Mouse (Mus musculus): ENCODE measurements around the gene Ly6g5c. TPM values are rescaled to one million over a fixed set of nuclear protein-coding genes. Genes with fewer than 3 reads are reported as not detected.
"Not testable (repeated sequence)": the region's sequence is repeated elsewhere in the genome, so short reads cannot be mapped to it uniquely, and the experiment has no call there.

Ly6g5c gene
- total RNA-seq, 2 experiments from 2014 or later = not detected

DNA sequence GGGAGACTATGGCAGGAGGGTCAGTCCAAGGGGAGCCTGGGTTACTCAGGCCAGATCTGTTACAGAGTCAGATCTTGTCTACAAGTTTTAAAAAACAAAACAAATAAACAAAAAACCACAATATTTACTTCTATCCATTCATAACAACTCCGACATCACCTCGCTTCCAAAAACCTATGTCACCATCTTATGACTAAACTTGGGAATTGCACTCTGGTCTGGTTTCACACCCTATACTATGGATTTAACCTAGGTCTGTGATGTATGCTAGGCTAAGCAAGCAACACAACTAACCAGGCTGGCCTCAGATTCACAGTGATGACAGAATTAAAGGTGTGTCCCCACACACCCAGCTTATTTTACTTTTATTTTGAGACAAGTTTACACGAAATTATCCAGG is 1.6 kb upstream of the Ly6g5c start:
- DNase-seq (ENCODE audit: low spot score in 2 of 2) = no peak

DNA sequence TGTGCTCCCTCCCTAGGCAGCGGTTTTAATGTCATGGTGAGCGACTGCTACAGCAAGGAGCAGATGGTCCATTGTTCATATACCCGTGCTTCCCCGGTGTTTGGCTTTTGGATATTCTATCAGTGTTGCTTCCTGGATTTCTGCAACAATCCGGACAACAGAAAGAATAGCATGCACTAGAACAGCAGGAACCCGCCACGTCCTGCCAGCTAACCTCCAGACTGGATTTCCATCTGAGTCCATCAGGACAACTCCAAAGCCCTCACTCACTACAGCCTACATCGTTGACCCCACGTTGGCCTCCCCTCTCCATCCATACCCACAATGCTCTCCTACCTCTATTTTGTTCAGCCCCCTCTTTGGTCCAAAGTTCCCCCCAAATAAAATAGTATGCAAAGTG is 3.7 kb downstream of the Ly6g5c start:
- DNase-seq (ENCODE audit: low spot score in 2 of 2) = no peak

DNA sequence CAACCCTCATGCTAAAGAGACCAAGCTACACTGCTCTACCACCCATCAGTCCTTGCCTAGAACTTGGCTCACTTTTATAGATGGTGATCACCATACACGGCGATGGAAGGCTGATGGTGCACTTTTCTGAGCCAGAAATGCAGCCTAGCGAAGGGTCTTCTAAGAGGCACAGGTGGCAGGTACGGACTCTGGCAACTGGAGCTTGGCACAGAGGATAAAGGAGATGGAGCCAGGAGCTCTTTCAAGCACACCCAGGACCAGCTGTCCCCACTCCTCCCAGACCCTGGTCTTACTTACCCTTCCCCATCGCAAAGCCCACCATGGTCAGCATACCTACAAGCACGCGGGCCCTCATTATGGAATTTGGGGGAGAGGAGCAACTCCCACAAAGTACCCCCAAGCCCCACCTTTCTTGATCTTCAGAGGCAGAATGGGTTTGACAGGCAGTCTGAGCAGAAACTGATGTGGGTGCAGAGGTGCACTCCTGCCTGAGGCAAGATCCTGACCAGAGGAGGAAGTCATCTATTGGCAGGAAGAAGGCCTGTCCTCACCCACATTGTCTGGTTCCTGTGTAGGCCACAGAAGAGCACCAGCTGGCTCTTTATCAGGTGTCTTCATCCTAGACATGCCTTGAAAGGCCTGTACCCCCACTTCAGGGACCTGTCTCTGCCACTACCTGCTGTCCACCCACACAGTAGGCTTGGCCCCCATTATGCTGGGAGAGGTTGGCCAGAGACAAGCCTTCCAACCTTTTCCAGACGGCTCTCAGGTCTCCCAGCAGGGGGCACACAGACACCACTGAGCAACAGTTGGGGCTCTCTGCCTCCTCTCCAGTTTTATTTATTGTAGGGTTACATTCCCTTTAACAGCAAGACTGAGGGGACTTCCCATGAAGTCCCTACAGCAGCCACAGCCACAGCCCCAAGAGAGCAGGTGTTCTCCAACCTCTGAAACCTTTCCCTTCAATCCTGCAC is 7.3 kb downstream of the Ly6g5c start, which contains the start of gene Ly6g5b:
TSS of gene Ly6g5b (minus strand) at position 383 of the 974 bp plus-strand sequence.
- no peak for DNase-seq (ENCODE audit: low spot score in 2 of 2)

DNA sequence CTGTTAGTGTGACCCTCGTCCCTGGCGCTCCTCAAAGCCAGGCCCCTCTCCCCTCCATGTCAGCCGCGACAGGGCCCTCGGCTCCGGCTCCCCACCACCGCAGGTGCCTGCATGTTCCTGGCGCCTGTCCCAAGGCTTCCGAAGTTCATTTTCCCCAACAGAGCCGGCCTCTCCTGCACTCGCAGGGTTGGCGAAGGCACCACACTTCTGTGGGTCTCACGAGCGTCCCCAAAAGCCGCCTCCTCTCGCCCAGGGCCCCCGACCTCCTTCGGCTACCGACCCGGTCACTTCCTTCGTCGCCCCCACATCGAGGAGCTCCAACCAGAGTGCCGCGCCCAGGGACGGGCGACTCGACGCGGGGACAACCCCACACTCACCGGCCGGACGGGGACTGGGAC is 12.7 kb downstream of the Ly6g5c start:
- no peak for DNase-seq (ENCODE audit: low spot score in 2 of 2)

DNA sequence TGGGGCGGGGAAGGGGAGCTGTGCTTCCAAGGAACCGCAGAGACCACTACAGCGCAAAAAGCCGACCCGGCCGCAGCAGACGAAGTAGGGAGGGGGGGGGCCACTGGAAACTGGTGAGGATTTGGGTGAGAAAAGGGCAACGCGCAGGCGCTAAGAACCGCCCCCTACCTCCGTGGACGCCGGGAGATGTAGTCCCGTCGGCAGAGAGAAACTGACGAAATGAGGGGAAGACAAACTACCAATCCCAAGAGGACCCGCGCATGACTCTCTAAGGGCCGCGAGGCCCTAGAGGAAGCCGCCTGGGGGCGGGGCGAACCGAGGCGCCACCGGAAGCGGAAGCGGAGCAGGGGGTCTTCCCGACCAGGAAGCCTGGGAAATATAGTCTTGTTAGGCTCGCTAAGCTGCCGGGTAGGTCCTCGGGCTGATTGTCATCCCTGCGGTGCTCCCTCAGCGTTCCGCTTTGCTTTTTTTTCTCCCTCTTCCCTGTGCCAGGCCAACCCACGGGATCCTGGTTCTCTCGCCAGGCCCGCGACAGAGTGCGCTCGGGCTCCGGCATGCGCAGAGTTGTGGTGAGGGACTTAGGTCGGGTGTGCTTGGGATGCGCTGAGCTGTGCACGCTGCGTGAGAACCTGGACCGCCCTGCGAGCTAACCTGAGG is 13.2 kb downstream of the Ly6g5c start, which contains the start of gene Gpank1:
TSS of gene Gpank1 (plus strand) at position 313 of the 657 bp plus-strand sequence.
- peak; percentile 92 to 94 for DNase-seq (ENCODE audit: low spot score in 2 of 2)

DNA sequence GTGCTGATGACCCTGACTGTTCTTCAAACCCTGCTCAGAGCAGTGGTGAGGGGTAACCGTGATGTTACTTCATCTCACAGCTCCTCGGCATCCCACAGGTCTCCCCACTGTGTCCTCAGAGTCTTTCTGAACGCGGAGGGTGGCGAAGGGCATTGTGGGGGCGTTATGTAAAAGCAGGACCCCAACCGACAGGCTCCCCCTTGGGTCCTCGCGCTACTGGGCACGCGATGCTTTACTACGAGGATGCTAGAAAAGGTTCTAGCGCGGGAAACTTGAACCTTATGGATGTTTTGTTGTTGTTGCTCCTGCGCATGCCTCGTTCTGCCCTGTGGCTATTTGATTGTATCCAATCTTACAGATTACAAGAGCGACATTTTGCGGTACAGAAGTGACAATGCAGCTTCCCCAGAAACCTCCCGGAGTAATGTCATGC is 13.8 kb downstream of the Ly6g5c start, which contains the start of gene Csnk2b:
TSS of gene Csnk2b (minus strand) at position 183 of the 433 bp plus-strand sequence.
- DNase-seq (ENCODE audit: low spot score in 2 of 2) = no peak

DNA sequence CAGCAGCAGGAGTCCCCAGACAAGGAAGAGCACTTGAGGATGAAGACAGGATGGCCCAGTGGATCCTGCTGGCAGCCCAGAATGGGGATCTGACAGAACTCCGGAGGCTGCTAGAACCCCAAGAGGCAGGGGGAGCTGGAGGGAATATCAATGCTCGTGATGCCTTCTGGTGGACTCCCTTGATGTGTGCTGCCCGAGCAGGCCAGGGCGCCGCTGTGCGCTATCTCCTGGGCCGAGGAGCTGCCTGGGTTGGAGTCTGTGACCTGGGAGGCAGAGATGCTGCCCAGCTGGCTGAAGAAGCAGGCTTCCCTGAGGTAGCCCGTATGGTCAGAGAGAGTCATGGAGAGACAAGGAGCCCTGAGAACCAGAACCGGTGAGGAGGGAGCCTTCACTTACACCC is 15.2 kb downstream of the Ly6g5c start:
- not testable (repeated sequence) for DNase-seq (ENCODE audit: low spot score in 2 of 2)

DNA sequence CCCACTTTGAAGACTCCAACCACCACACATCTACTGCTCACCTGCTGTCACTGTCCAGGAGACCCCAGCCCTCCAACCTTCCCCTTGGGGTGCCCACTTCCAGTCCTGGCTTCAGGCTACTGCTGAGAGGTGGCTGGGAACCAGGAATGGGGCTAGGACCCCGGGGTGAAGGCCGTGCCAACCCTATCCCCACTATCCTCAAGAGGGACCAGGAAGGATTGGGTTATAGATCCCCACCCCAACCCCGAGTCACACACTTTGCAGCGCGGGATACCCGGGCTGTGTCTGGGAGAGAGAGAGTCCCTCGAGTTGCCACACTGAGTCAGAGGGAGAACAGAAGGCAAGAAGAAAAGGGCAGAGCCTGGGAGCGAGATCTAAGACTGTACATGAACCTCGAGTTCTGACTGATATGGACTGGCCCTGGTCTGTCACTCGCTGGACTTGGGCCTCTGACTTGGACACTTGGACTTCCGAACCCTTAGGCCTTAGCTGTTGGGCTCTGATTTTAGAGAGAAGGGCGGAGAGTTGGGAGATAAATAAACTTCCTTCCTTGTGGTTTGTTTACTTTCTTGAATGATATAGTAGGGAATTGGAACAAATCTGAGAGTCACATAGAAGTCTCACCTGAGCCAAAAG is 16.3 kb downstream of the Ly6g5c start:
- DNase-seq (ENCODE audit: low spot score in 2 of 2) = not testable (repeated sequence)

DNA sequence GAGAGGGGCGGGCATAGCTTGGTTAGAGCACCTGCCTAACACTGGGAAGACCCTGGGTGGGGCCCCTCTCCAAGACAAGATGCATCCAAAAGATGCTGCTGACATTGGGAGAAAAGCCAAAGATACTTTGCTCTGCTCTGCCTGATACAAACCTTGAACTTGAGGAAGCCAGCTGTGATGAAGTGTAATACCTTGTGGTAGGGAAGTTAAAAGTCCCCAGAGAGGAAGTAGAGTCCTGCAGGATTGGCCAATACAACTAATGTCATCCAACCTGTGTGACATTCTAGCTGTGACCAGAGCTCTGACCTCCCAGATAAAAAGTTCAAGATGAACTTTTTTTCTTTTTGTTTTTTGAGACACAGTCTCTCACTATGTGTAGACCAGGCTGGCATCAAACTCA is 17.0 kb downstream of the Ly6g5c start:
- DNase-seq (ENCODE audit: low spot score in 2 of 2) = no peak

DNA sequence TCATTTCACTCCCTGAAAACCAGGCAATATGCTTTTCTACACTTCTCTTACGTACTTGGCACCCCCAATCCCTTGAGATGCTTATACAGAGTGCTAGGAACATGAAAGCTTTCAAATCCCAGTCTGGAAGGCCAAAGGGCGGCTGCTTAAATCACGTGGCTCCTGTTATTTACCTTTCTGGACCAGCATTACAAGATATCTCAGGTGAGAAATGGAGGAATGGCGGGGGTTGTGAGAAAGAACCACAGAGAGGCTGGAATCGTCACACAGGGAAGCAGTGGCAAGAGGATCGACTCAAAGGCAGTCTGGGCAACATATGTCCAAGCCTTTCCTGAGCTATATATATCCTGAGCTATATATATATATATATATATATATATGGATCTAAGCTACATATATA is 17.5 kb downstream of the Ly6g5c start:
- no peak for DNase-seq (ENCODE audit: low spot score in 2 of 2)

DNA sequence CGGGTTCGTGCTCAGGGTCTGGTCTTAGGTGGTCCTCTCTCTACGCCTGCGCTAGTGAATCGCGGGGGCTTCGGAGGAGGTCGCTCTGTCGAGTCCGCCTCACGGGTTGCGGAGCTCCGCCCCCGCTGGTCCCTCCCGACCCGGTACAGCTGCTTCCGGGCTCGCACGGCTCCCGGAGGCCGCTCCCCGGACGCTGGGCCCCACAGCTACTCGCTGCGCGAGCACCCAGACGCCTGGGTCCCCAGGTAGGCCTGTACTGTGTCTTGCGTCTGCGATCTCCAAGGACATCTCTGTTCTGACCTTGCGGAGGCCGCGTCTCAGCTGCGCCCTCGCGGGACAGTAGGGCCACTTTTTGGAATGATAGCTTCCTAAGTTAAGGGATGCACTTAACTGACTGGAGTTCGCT is 18.1 kb downstream of the Ly6g5c start, which contains the start of gene D17H6S53E:
TSS of gene D17H6S53E (plus strand) at position 168 of the 406 bp plus-strand sequence.
- peak; percentile 72 to 76 for DNase-seq (ENCODE audit: low spot score in 2 of 2)

DNA sequence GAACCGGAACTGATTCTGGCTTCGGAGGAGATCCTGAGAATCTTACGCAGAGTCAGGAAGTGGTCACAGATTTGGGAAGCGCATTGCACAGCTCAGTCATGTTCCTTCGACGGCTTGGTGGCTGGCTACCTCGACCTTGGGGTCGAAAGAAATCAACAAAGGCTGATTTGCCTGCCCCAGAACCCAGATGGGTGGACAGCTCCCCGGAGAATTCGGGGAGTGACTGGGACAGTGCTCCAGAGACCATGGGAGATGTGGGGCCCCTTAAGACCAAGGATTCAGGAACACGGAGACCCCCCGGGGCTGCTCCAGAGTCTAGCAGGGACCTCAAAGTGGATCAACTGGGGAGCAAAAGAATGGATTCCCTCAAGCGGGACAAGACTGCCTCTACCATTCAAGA is 18.9 kb downstream of the Ly6g5c start:
- no peak for DNase-seq (ENCODE audit: low spot score in 2 of 2)

DNA sequence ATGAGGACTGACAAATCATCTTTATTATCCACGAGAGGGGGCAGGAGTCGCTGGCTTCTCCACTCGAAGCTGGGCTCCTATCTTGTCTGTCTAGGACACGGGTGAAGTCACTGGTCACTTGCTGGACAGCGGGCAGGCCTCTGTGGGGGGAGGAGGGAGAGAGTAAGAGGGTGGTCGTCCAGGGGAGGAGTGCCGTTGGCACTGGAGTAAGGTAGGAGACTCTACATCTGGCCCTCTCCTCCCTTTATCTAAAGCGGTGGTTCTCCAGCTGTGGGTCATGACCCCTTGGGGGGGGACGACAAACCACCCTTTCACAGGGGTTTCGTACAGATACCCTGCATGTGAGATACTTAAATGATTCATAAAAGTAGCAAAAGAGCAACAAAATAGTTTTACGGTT is 20.9 kb downstream of the Ly6g5c start:
- no peak for DNase-seq (ENCODE audit: low spot score in 2 of 2)

DNA sequence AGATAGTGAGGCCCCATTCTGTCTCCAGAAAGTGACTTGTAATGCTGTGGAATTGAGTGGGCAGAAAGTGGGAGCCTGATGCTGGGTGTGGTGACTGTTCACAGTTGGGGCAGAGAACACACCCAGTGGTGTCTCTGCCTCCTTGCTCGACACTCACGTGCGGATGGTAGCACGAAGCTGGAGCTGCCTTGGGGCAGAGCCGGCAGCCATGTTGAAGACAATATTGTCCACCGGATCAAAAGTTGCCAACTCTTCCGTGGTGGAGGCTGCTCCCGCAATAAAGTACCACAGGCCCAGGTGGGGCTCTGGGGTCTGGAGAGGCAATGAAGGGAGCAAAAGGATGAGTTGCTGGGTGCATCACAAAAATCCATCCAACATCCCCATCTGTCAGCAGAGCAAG is 23.0 kb downstream of the Ly6g5c start:
- DNase-seq (ENCODE audit: low spot score in 2 of 2) = no peak

DNA sequence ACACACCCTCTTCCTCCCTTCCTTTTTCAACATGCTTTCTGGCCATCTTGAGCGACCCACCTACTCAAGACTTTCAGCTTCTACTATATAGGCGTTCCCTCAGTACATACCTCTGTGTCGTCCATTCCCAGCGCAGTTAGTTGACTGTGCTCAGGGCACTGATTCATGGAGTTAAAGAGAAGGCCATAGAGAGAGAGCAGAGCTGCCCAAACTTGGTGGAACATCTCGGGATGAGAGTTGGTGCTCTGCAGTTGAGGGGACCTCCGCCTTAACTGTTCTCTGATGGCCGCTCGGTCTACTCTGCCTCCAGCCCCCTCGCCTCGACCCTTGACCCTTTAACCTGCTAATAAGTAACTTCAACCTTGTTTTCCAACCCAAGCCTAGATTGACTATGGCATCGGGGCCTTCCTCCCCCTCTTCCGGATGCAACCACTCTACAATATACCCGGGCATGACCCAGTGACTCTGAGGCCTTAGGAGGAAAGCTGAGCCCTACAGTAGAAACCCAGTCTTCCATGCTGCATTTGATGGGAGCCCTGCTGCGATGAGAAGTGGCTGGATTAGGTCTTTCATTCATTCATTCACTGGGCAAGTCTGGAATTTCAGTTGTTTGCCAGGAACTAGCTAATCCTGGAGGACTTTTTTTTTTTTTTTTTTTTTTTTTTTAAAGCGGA is 23.6 kb downstream of the Ly6g5c start, which contains the start of gene Apom:
TSS of gene Apom (minus strand) at position 551 of the 674 bp plus-strand sequence.
- DNase-seq (ENCODE audit: low spot score in 2 of 2) = no peak

DNA sequence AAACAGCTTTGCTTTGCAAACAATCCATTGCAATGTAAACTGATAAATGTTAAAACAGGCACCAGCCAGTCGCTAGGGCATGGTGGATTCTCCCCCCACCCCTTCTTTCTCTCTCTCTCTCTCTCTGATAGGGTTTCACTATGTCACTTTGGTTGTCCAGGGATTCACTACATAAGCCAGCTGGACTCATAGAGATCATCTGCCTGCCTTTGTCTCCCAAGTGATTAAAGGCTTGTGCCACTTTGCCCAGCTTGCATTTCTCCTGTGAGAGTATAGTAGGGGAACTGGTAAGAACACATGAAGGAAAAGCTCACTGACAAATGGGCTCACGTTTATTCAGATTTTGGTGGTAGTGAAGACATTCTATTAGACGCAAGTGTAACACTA is 24.1 kb downstream of the Ly6g5c start:
- DNase-seq (ENCODE audit: low spot score in 2 of 2) = no peak

DNA sequence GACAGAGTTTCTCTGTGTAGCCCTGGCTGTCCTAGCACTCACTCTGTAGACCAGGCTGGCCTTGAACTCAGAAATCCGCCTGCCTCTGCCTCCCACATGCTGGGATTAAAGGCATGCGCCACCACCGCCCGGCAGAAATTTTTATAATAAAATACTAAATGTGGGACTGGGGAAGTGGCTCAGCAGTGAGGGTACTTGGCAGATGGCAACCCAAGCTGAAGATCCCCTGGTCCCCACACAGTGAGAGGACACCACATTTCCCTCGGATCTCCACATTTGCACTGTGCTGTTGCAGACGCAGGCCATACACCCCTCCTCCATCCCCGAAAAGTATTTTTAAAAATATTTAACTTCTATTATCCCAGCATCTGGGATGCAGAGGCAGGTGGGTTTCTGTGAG is 25.4 kb downstream of the Ly6g5c start:
- no peak for DNase-seq (ENCODE audit: low spot score in 2 of 2)

DNA sequence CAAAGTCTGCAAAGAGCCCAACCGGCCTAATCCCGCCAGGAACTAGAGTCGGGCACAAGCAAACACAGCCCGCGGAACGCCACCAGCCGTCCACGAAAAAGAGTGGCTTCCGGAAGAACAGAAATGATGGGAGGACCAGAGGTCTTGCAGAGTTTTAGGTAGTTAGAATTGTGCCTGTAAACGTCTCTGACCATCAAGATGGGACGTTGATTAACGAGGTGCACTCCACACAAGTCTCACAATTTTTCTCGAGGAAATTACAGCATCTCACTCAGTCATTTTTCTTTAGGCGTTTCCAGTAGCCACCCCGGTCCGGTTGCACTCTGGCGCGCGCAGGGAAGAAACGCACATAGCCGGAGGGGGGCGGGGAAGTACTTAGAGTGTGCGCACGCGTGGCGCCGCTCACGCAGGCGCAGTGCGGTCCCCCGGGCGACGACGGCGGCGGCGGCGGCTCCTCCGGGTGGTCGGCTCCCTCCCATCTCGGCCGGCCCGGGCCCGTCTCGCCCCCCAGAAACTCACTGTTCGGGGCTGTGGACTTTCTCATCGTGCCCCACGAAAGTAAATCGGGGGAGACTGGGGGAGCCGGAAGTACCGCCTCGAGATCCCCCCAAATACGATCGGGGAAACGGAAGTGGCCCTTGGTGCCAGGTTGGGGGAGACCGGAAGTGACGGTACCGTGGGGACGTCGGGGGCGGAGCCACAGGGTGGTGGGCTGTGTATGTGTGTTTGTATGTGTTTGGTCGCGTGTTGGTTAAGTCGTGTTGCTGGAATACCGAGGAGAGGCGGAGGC is 26.9 kb downstream of the Ly6g5c start, which contains the start of gene Bag6:
TSS of gene Bag6 (plus strand) at position 378 of the 790 bp plus-strand sequence.
- DNase-seq (ENCODE audit: low spot score in 2 of 2) = peak; percentile 93 to 96

DNA sequence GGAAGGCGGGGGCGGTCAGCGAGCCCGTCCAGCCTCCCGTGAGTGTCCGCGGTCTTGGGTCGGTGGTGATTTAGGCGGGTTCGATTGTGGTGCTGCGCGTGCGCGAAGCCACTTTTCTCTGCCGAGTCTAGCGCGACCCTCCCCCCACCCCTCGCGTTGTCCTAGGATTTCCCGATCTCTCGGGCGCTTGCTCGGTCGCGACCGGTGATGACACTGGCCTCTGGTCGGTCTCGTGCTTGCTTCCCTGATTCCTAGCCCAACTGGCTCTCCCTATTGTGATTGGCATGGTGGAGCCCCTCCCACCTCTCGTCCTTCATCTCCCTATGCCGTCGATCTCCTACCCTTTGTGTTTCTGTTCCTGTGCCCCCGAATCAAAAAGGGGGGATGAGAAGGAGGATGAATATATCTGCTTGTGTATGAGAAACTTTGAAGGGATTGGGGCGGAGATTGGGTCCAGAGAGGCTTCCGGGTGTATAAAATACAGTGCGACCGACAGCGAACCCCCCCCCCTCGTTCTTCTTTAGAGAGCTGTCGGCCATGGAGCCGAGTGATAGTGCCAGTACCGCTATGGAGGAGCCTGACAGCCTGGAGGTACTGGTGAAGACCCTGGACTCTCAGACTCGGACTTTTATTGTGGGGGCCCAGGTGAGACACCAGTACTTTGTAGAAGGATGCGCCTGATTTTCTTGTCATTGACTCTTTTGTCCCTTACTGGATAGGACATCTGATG is 27.7 kb downstream of the Ly6g5c start:
- DNase-seq (ENCODE audit: low spot score in 2 of 2) = no peak

Data from adrenal gland, adult 18-20 months (tissue).